Mouse (Mus musculus): ENCODE measurements around the gene Actl6b. TPM values are rescaled to one million over a fixed set of nuclear protein-coding genes. Genes with fewer than 3 reads are reported as not detected.

Actl6b gene
- total and polyA plus RNA-seq, 3 experiments = 2.8 to 6.0 (median 5.2) TPM

- DNase-seq = peak; percentile 32
Measured at GRCm38 (mm10) chr5:137528247-137528968, 24.9 kb upstream of the Actl6b start.

DNA sequence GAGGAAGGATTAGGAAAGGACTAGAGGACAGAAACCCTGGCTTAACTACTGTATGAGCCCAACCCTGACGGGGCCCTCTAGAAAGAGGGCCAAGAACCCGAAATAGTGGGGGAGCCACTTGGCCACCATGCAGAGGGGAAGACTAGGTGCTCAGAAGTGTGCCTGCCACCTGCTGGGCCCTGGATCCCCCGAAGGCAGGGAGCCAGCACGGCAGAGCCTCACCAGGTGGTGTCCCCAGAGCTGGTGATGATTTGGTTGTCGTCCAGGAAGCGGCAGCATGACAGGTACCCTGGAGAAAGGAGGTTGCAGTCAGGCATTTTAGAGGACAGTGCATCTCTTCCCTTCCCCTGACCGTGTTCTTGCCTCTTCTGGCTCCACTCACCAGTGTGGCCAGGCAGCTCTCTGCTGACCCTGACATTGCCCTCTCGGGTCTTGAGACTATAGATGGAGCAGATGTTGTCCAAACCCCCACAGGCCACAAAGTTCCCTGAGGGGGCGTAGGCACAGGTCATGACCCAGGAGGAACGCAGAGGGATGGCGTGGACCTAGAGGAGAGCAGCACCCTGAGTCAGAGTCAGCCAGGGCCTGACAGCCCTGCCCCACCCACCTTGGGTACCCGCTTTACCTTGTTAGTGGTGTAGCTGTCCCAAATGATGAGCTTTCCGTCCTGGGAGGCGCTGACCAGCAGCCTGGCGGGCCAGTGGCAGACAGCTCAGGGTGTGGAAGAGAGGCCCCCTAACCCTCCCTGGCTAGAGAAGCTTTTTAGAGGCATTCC, 23.9 kb upstream of the Actl6b start:
- DNase-seq = peak; percentile 26

DNA sequence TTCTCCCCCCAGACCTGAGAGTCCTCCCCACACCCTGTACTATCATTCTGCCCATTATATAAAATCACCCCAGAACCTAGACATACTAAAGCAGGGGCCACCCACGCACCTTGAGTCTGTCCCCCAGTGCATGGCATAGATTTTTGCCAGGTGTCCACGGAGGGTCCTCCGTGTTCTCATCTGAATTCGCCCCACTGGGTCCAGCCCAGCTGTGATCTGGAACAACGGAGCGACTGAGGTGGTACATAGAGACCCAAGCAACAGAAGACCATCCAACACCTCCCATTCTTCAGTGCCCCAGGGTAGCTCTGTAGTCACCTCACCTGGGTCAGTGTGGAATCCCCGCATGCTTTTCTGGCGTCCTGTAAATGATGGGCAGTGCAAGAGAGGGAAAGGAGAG, 23.2 kb upstream of the Actl6b start:
- no peak for DNase-seq

GRCm38 (mm10) chr5:137530588-137531413, 22.5 kb upstream of the Actl6b start:
- DNase-seq = peak; percentile 78

DNA sequence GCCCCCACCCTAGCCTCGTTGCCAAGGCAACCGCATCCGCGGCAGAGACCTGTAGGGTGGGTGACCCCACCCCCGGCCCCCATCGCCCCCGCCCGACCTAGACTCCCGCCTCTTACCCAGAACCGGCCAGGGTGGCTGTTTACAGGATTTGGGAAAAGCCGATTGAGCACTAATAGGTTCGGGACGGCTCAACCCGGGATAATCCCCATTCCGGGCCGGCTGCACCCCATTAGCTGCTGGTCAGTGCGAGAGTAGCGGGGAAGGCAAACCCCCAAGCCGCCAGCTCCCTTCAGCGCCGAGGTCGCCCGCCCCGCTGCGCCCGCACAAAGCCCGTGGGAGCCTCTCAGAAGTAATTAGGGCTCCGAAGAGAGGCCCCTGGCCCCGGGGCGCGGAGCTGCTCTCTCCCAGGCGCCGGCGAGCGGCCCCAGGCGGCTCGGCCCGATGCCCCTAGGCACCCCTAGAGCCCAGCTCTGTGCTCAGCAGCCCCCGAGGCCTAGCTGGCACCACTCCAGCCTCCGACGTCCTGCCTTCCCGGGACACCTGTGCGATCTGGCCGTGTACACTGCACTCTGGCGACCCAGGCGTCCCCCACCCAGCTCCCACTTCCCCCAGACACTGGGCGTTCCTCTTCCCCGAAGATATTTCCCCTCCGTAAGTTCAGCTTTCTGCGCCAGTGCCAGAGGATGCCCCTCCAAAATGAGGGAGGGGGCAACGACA, 21.7 kb upstream of the Actl6b start:
- DNase-seq = peak; percentile 77

GRCm38 (mm10) chr5:137532131-137532807, 21.0 kb upstream of the Actl6b start:
- peak; percentile 66 for DNase-seq

- DNase-seq = no peak
Measured at GRCm38 (mm10) chr5:137532808-137533116, 20.6 kb upstream of the Actl6b start.

- peak; percentile 99 for DNase-seq
Measured at GRCm38 (mm10) chr5:137533117-137533827, 20.0 kb upstream of the Actl6b start, which contains the start of the genes Epo and Gnb2. Gene Epo, minus strand, starts transcription at chr5:137533242. Gene Gnb2, minus strand, starts transcription at chr5:137533510.

GRCm38 (mm10) chr5:137534762-137535161, 18.6 kb upstream of the Actl6b start:
- no peak for DNase-seq

DNA sequence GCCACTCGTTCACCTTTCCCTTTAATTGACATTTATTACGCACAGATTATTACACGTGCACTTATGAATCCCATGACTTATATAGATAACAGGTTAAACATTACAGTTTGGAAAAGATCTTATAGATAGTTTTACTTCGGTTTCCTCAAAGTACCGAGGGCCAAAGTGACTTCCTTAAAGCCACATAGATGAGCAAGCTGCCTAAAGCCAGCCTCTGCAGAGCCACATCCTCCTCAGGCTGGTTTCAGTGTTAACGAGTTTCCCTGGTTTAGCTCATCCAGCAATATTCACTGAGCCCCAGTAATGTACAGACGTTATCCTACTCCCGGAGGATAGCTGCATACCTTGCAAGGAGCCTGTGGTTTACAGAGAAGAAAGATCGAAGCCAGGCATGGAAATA, 18.0 kb upstream of the Actl6b start:
- no peak for DNase-seq

DNA sequence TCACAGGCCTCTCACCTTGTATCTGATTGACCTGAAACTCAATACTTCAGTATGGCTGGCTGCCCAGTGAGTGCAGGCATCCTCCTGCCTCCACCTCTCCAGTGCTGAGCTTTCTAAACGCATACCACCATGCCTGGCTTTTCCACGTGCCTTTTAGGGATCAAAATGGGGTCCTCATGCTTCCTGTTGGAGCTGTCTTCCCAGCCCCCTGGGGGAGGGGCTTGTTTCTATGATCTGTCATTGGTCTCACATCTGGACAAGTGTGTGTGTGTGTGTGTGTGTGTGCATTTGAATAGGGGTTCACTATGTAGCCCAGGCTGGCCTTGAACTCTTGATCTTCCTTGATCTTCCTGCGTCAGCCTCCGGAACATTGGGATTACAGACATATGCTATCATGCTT, 15.9 kb upstream of the Actl6b start:
- no peak for DNase-seq

- DNase-seq = peak; percentile 61
Measured at GRCm38 (mm10) chr5:137539291-137539801, 14.0 kb upstream of the Actl6b start.

GRCm38 (mm10) chr5:137540991-137541390, 12.3 kb upstream of the Actl6b start:
- DNase-seq = peak; percentile 59

- peak; percentile 81 for DNase-seq
Measured at GRCm38 (mm10) chr5:137541768-137542540, 11.4 kb upstream of the Actl6b start.

- peak; percentile 71 for DNase-seq
Measured at GRCm38 (mm10) chr5:137544926-137545325, 8.4 kb upstream of the Actl6b start.

- DNase-seq = no peak
Measured at GRCm38 (mm10) chr5:137545596-137545995, 7.7 kb upstream of the Actl6b start.

DNA sequence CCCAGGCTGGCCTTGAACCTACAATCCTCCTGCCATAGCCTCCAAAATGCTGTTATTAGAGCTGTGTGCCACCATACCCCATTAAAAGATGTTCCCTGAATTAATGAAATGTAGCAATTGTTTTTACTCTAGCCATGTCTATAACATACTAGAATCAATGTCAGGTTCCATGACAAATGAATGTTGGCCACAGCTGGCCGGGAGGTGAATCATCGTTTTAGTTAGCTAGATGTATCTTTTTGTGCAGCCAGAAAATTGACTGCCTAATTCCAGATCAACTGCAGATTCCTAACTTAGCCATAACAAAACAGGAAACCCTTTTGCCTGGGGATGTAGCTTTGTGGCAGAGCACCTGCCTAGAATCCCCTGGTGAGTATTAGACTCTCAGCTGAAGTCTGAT, 3.5 kb upstream of the Actl6b start:
- DNase-seq = no peak

- no peak for DNase-seq
Measured at GRCm38 (mm10) chr5:137551119-137551518, 2.2 kb upstream of the Actl6b start.

- no peak for DNase-seq
Measured at GRCm38 (mm10) chr5:137553000-137553399, 317 bp upstream of the Actl6b start.

DNA sequence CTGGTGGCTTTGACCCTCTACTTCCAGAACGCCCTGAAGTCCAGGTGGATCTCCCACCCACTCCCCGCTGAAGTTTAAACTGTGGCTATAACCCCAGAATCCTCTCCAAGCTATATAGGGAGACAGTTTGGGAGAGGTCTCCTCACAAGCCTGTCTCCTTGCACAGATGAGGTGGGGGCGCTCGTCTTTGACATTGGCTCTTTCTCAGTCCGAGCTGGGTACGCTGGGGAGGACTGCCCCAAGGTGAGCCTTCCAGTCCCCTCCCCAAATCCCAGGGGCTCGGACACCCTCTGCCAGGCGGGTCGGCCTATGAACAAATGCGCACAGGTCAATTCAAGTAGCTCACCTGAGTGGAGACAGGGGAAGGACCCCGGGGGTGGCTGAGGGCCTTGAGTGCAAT, 581 bp downstream of the Actl6b start:
- no peak for DNase-seq

Data from adrenal gland, adult 2 months (tissue).